Mouse (Mus musculus) central nervous system, embryonic 11.5 days (tissue): ENCODE results near the gene Cenpp. TPM values are rescaled to one million over a fixed set of nuclear protein-coding genes. Genes with fewer than 3 reads are reported as not detected.

ENCODE experiments used
- polyA plus RNA-seq: library from polyadenylated mRNA; depleted of rRNA; stranded (reverse); fragments of >200 nt; gene quantifications from 2 replicates; pipeline ENCODE4 v1.2.3, GENCODE M21; 2012; rRNA removed

The Cenpp gene
- 13.9 and 14.6 TPM in 2 replicates for polyA plus RNA-seq

GRCm38 (mm10) chr13:49652481-49653179 is at the start of gene Cenpp, which contains the start of gene Nol8:
Cenpp (minus strand) TSS chr13:49652785.
Nol8 (plus strand) TSS chr13:49653078.

GRCm38 (mm10) chr13:49681351-49682232 is 29.0 kb upstream of the Cenpp start, which contains the start of gene Iars:
Iars (plus strand) TSS chr13:49682100.

GRCm38 (mm10) chr13:49607714-49608113 is 44.9 kb downstream of the Cenpp start, which contains the start of gene Ogn:
Ogn (plus strand) TSS chr13:49608046.

GRCm38 (mm10) chr13:49581541-49582530 is 70.7 kb downstream of the Cenpp start, which contains the start of gene Omd:
Omd (plus strand) TSS chr13:49582462.

GRCm38 (mm10) chr13:49544279-49544678 is 108.3 kb downstream of the Cenpp start, which contains the start of gene Aspn:
Aspn (plus strand) TSS chr13:49544443.

GRCm38 (mm10) chr13:49504510-49504909 is 148.1 kb downstream of the Cenpp start, which contains the start of gene Ecm2:
Ecm2 (plus strand) TSS chr13:49504810.

GRCm38 (mm10) chr13:49492376-49493368 is 159.9 kb downstream of the Cenpp start, which contains the start of gene Tes3-ps:
Tes3-ps (plus strand) TSS chr13:49493318.

GRCm38 (mm10) chr13:49420754-49421605 is 231.6 kb downstream of the Cenpp start, which contains the start of gene Ippk:
Ippk (plus strand) TSS chr13:49421249.

Other genes starting within 250 kb of the Cenpp start
- gene Ippk, start 231.5 kb downstream of the Cenpp start, polyA plus RNA-seq, result 8.7 and 10.4 TPM in 2 replicates
- 0.30 and 0.36 TPM in 2 replicates for gene Tes3-ps, start 159.5 kb downstream of the Cenpp start, polyA plus RNA-seq
- gene Ecm2, start 148.0 kb downstream of the Cenpp start, polyA plus RNA-seq, result 1.00 and 1.0 TPM in 2 replicates
- gene Aspn, start 108.3 kb downstream of the Cenpp start, polyA plus RNA-seq, result 0.22 and 0.41 TPM in 2 replicates
- 0.19 TPM in 1 of 2 replicates, not detected in the other for gene Omd, start 70.3 kb downstream of the Cenpp start, polyA plus RNA-seq
- 5.2 and 11.8 TPM in 2 replicates for gene Ogn, start 44.7 kb downstream of the Cenpp start, polyA plus RNA-seq
- 18.4 and 21.8 TPM in 2 replicates for gene Nol8, start 293 bp upstream of the Cenpp start, polyA plus RNA-seq
- gene Iars, start 29.3 kb upstream of the Cenpp start, polyA plus RNA-seq, result 68.3 and 70.6 TPM in 2 replicates
- not detected in 2 replicates for gene Gm30302, start 146.2 kb upstream of the Cenpp start, polyA plus RNA-seq